Mouse (Mus musculus): ENCODE data around the gene Esp38.
"Not testable (repeated sequence)": the region's sequence is repeated elsewhere in the genome, so short reads cannot be mapped to it uniquely, and the experiment has no call there.

Esp38 gene

GRCm38 (mm10) chr17:39950220-39950619 lies at the start of gene Esp38:
Gene Esp38, plus strand, starts transcription at chr17:39950520.
- DNase-seq (ENCODE audit: extremely low spot score, low spot score) = no peak

- DNase-seq (ENCODE audit: extremely low spot score, low spot score) = not testable (repeated sequence)
Measured at GRCm38 (mm10) chr17:39902928-39903545, 47.3 kb upstream of the Esp38 start.

Data from neural tube, embryonic 10.5 days (tissue).